Comparison of ENCODE assay signal across 9 mouse cellular contexts in genomic region chr8:123036956-123037355, GRCm38 (mm10). TPM values are rescaled to one million over a fixed set of nuclear protein-coding genes. Genes with fewer than 3 reads are reported as not detected.
A peak's percentile ranks its signal among the peaks of the same experiment; 100 is the strongest.
DNase-seq lines count a peak whose midpoint lies in the region; ATAC-seq and TF ChIP-seq lines count a peak whose summit lies in the region.
"Had no signal": no experiment of that assay in that cellular context is flagged by ENCODE, and none has a peak within 500 bp of the region (broad histone marks: within the 10 kb centered on the region; RNA-seq: fewer than 3 reads in every experiment).

No protein-coding gene starts in this region.

- no peaks in the 10 kb centered on the region for H3K9me3 ChIP-seq in stomach, postnatal 0 days (ENCODE audit: control insufficient read depth, low read length)
- H3K9me3 ChIP-seq in forebrain, embryonic 13.5 days (replicated peaks) = no peaks in the 10 kb centered on the region
- H3K9me3 ChIP-seq: neural tube, embryonic 13.5 days had no signal

- peaks cover 70% of the 10 kb centered on the region for H3K79me2 ChIP-seq in liver, adult 2 months (ENCODE audit: control insufficient read depth, insufficient read depth, low read length)

- no peak for DNase-seq in layer of hippocampus, adult 2 months (ENCODE audit: low spot score in 2 of 2)
- no peak for DNase-seq in layer of hippocampus, postnatal 14 days (ENCODE audit: low spot score in 2 of 2)
- DNase-seq in ZHBTc4 (ENCODE audit: low read depth, low spot score) = peak; percentile 87
- peak; percentile 39 for DNase-seq in liver, adult 2 months (ENCODE audit: extremely low read depth, low read depth, low spot score)
- DNase-seq in stomach, postnatal 0 days (ENCODE audit: low spot score) = no peak
- DNase-seq in kidney, adult 18-20 months = no peak
- DNase-seq in embryo, embryonic 10 days (ENCODE audit: low spot score) = no peak

- TF ChIP-seq CTCF in layer of hippocampus, adult 2 months (conservative IDR thresholded peaks at IDR 0.05) = no peak
- no peak for TF ChIP-seq CTCF in liver, adult 2 months (IDR thresholded peaks at IDR 0.05; ENCODE audit: low read depth, low read length)
- no peak for TF ChIP-seq CTCF in stomach, postnatal 0 days (IDR thresholded peaks at IDR 0.05; ENCODE audit: low read depth)

- H3K4me3 ChIP-seq in layer of hippocampus, adult 2 months = no peak overlapping the region
- H3K4me3 ChIP-seq in liver, adult 2 months (ENCODE audit: insufficient read depth, low read depth, low read length) = no peak overlapping the region
- no peak overlapping the region for H3K4me3 ChIP-seq in stomach, postnatal 0 days (ENCODE audit: low read depth, low read length)
- H3K4me3 ChIP-seq in forebrain, embryonic 13.5 days = no peak overlapping the region
- H3K4me3 ChIP-seq: neural tube, embryonic 13.5 days had no signal

- TF ChIP-seq EP300 in stomach, postnatal 0 days (optimal IDR thresholded peaks at IDR 0.05) = no peak

- no peak overlapping the region for H3K4me2 ChIP-seq in stomach, postnatal 0 days (replicated peaks; ENCODE audit: low read depth)
- H3K4me2 ChIP-seq in forebrain, embryonic 13.5 days = no peak overlapping the region
- H3K4me2 ChIP-seq: neural tube, embryonic 13.5 days had no signal

- ATAC-seq in stomach, postnatal 0 days (ENCODE audit: low FRiP score, low TSS enrichment) = peak; percentile 54; the same call in 1 of the 2 replicates
- no peak for ATAC-seq in forebrain, embryonic 13.5 days

- H3K4me1 ChIP-seq in liver, adult 2 months (ENCODE audit: control insufficient read depth, insufficient read depth, low read length) = peaks cover 32% of the 10 kb centered on the region
- H3K4me1 ChIP-seq in stomach, postnatal 0 days (replicated peaks; ENCODE audit: control insufficient read depth, insufficient read depth) = peaks cover 5% of the 10 kb centered on the region; the same call in 1 of the 2 replicates
- H3K4me1 ChIP-seq in forebrain, embryonic 13.5 days = peaks cover 57% of the 10 kb centered on the region

- H3K27ac ChIP-seq in layer of hippocampus, adult 2 months = 0 out of 2 replicates have a peak overlapping the region, but pooled peaks have one; percentile 1
- H3K27ac ChIP-seq in liver, adult 2 months (replicated peaks; ENCODE audit: insufficient read depth, low read depth, low read length) = no peak overlapping the region
- H3K27ac ChIP-seq in stomach, postnatal 0 days (replicated peaks) = no peak overlapping the region
- H3K27ac ChIP-seq in forebrain, embryonic 13.5 days = no peak overlapping the region
- H3K27ac ChIP-seq: neural tube, embryonic 13.5 days had no signal

- 24% methylated on average over 3 of the region's 3 CpGs for WGBS in liver, adult 2 months
- 22% methylated on average over 3 of the region's 3 CpGs for WGBS in stomach, postnatal 0 days
- WGBS in forebrain, embryonic 13.5 days = 64% methylated on average over 3 of the region's 3 CpGs

- no peaks in the 10 kb centered on the region for H3K36me3 ChIP-seq in liver, adult 2 months (ENCODE audit: control insufficient read depth, insufficient read depth, low read length)
- H3K36me3 ChIP-seq in stomach, postnatal 0 days (ENCODE audit: control insufficient read depth, insufficient read depth, low read length) = no peaks in the 10 kb centered on the region
- H3K36me3 ChIP-seq in forebrain, embryonic 13.5 days (ENCODE audit: poor library complexity, severe bottlenecking) = no peaks in the 10 kb centered on the region
- H3K36me3 ChIP-seq: neural tube, embryonic 13.5 days had no signal

- H3K9ac ChIP-seq in liver, adult 2 months (ENCODE audit: low read depth, low read length) = no peak overlapping the region
- H3K9ac ChIP-seq in stomach, postnatal 0 days (ENCODE audit: low read length) = no peak overlapping the region
- H3K9ac ChIP-seq in forebrain, embryonic 13.5 days = no peak overlapping the region
- H3K9ac ChIP-seq: neural tube, embryonic 13.5 days had no signal

- H3K27me3 ChIP-seq in liver, adult 2 months (ENCODE audit: control insufficient read depth, insufficient read depth, low read length) = no peaks in the 10 kb centered on the region
- no peaks in the 10 kb centered on the region for H3K27me3 ChIP-seq in stomach, postnatal 0 days (ENCODE audit: control insufficient read depth, insufficient read depth, low read length)
- no peaks in the 10 kb centered on the region for H3K27me3 ChIP-seq in forebrain, embryonic 13.5 days
- H3K27me3 ChIP-seq: neural tube, embryonic 13.5 days had no signal

- TF ChIP-seq POLR2A in liver, adult 2 months (IDR thresholded peaks at IDR 0.05; ENCODE audit: extremely low read depth, insufficient read depth, low read length) = no peak

RNA-seq across cellular contexts. Expression of gene Ankrd11, which starts 5.1 kb away (rescaled TPM):
- 100 to 1,000 TPM; 165 to 176 TPM for total RNA-seq in layer of hippocampus, adult 2 months (2021)
- total RNA-seq in layer of hippocampus, postnatal 14 days (2021) = 100 to 1,000 TPM; 152 to 159 TPM
- 22.1 and 28.0 TPM in 2 replicates for total RNA-seq in liver, adult 2 months (2014; rRNA removed)
- 22.7 and 28.3 TPM in 2 replicates for polyA plus RNA-seq in liver, adult 2 months (2012; rRNA removed)
- polyA plus RNA-seq in stomach, postnatal 0 days (2015; fragmentation: Nextera tagmentation; extraction: Ambion mirVana) = 35.0 and 35.8 TPM in 2 replicates
- 34.3 and 35.6 TPM in 2 replicates for polyA plus RNA-seq in forebrain, embryonic 13.5 days (2015; fragmentation: Nextera tagmentation; extraction: Ambion mirVana)

RNA-seq across cellular contexts. Expression of gene Spg7, which starts 25.8 kb away (rescaled TPM):
- 10 to 100 TPM; 63.4 to 66.3 TPM for total RNA-seq in layer of hippocampus, adult 2 months (2021)
- total RNA-seq in layer of hippocampus, postnatal 14 days (2021) = 10 to 100 TPM; 64.7 to 81.9 TPM
- total RNA-seq in liver, adult 2 months (2014; rRNA removed) = 27.4 and 29.5 TPM in 2 replicates
- polyA plus RNA-seq in liver, adult 2 months (2012; rRNA removed) = 62.4 and 81.4 TPM in 2 replicates
- polyA plus RNA-seq in stomach, postnatal 0 days (2015; fragmentation: Nextera tagmentation; extraction: Ambion mirVana) = 29.6 and 32.0 TPM in 2 replicates
- 45.1 and 47.3 TPM in 2 replicates for polyA plus RNA-seq in forebrain, embryonic 13.5 days (2015; fragmentation: Nextera tagmentation; extraction: Ambion mirVana)

Comparison
In these comparisons a context has a peak if more than half of its experiments do, and no peak if none do; other contexts are left out.
1. DNase-seq: peak in ZHBTc4 (single experiment) and liver, adult 2 months (single experiment); none in layer of hippocampus, adult 2 months (0 of 2), layer of hippocampus, postnatal 14 days (0 of 2), stomach, postnatal 0 days (single experiment), kidney, adult 18-20 months (single experiment) and embryo, embryonic 10 days (single experiment).